Mouse (Mus musculus) bone marrow, adult 2 months (tissue): ENCODE data around the gene Scai.
"Not testable (repeated sequence)": the region's sequence is repeated elsewhere in the genome, so short reads cannot be mapped to it uniquely, and the experiment has no call there.

ENCODE experiments used
- CTCF ChIP-seq: fragments of 200-500 bp; IDR thresholded peaks from 2 replicates; pipeline ENCODE4 v1.5.1; 2011; ENCODE audit warnings: low read length, control low read depth; ENCODE audit not compliant: control insufficient read depth, insufficient read depth
- POLR2A ChIP-seq: fragments of 200-500 bp; IDR thresholded peaks from 2 replicates; pipeline ENCODE4 v1.6.1; 2011; ENCODE audit warnings: low read depth, mild to moderate bottlenecking, control low read depth, low read length, borderline replicate concordance; ENCODE audit not compliant: control insufficient read depth

DNA sequence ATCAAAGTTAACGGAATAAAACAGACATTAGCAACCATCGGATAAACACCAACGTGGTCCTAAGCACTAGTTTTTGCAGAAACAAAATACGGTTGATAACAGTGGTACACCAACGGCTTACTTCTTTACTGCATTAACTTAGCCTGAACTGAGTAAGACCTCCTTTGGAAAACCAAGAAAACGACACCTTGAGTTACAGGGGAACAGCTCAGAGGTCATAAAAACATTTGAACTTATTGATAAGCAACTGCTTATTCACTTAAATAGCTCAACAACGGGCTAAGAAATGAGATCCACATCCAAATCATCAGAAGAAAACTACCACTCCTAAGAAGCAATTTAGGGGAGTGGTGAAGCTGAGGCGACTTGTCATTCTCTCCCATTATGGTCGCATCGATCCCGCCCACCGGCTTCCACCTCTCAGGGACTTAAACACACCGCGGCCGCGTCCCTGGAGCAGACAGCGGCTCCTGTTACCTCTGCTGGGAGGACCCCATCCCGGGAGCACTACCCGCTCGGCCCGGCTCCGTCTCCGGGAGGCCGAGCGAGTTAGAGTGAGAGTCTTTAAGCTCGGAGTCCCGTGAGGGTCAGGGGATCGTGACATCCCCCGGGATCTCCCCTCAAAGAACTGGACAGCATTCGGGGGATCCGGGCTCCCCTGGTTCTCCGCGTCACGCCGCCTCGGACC is 34.9 kb upstream of the Scai start:
- not testable (repeated sequence) for TF ChIP-seq CTCF, POLR2A
